Mouse (Mus musculus): ENCODE data around the gene Rbbp6.

Gene Rbbp6

GRCm38 (mm10) chr7:123046473-123047091 lies 81.1 kb downstream of the Rbbp6 start:
- DNase-seq (ENCODE audit: low spot score in 2 of 2): no peak

Measured in cerebellum, postnatal 4 days (tissue).